Mouse (Mus musculus): ENCODE data around the gene Lmnb2. TPM values are rescaled to one million over a fixed set of nuclear protein-coding genes. Genes with fewer than 3 reads are reported as not detected.
A peak's percentile ranks its signal among the peaks of the same experiment; 100 is the strongest.

The Lmnb2 gene
- polyA plus RNA-seq, 1 experiment, result 16.6 TPM

GRCm38 (mm10) chr10:80902273-80902940 is 15.6 kb downstream of the Lmnb2 start:
- Histone ChIP-seq H3K9me3 (no peaks in the 10 kb centered on the region), H3K4me3 (replicated peaks) (peak overlapping the region; percentile 28), H3K4me1 (peaks cover 38% of the 10 kb centered on the region), H3K27me3 (replicated peaks) (no peaks in the 10 kb centered on the region), H3K36me3 (replicated peaks; ENCODE audit: low read length) (peaks cover 81% of the 10 kb centered on the region)
- TF ChIP-seq GATA1 (IDR thresholded peaks at IDR 0.05; ENCODE audit: borderline replicate concordance, low read length) (no peak), FLI1 (IDR thresholded peaks at IDR 0.05; ENCODE audit: low read length) (no peak)

GRCm38 (mm10) chr10:80901409-80902272 is 16.4 kb downstream of the Lmnb2 start:
- H3K4me3 ChIP-seq (replicated peaks), result peak overlapping the region; percentile 78

GRCm38 (mm10) chr10:80900318-80901247 is 17.5 kb downstream of the Lmnb2 start, which contains the start of gene Timm13:
TSS of gene Timm13 (minus strand) at chr10:80900969.
- TF ChIP-seq GATA1 (IDR thresholded peaks at IDR 0.05; ENCODE audit: borderline replicate concordance, low read length) (no peak), FLI1 (IDR thresholded peaks at IDR 0.05; ENCODE audit: low read length) (peak; percentile 43; the same call in 1 of the 2 replicates)
- H3K36me3 ChIP-seq (replicated peaks; ENCODE audit: low read length), result peaks cover 74% of the 10 kb centered on the region
- peaks cover 38% of the 10 kb centered on the region for H3K4me1 ChIP-seq

More at GRCm38 (mm10) chr10:80901409-80902272, 16.4 kb downstream of the Lmnb2 start:
- TF ChIP-seq FLI1 (IDR thresholded peaks at IDR 0.05; ENCODE audit: low read length) (no peak), GATA1 (IDR thresholded peaks at IDR 0.05; ENCODE audit: borderline replicate concordance, low read length) (no peak)
- Histone ChIP-seq H3K4me1 (peaks cover 38% of the 10 kb centered on the region), H3K9me3 (no peaks in the 10 kb centered on the region), H3K27me3 (replicated peaks) (no peaks in the 10 kb centered on the region), H3K36me3 (replicated peaks; ENCODE audit: low read length) (peaks cover 82% of the 10 kb centered on the region)

GRCm38 (mm10) chr10:80899591-80900317 is 18.3 kb downstream of the Lmnb2 start:
- peaks cover 6% of the 10 kb centered on the region for H3K27me3 ChIP-seq (replicated peaks)
- H3K4me3 ChIP-seq (replicated peaks), result peak overlapping the region; percentile 96
- H3K9me3 ChIP-seq, result no peaks in the 10 kb centered on the region
- TF ChIP-seq GATA1 (IDR thresholded peaks at IDR 0.05; ENCODE audit: borderline replicate concordance, low read length) (no peak), FLI1 (IDR thresholded peaks at IDR 0.05; ENCODE audit: low read length) (no peak)
- peaks cover 65% of the 10 kb centered on the region for H3K36me3 ChIP-seq (replicated peaks; ENCODE audit: low read length)
- H3K4me1 ChIP-seq, result peaks cover 38% of the 10 kb centered on the region

More at GRCm38 (mm10) chr10:80900318-80901247, 17.5 kb downstream of the Lmnb2 start, which contains the start of gene Timm13:
- Histone ChIP-seq H3K9me3 (no peaks in the 10 kb centered on the region), H3K4me3 (replicated peaks) (peak within 1 kb of the TSS; percentile 96), H3K27me3 (replicated peaks) (no peaks in the 10 kb centered on the region)

GRCm38 (mm10) chr10:80899074-80899473 is 19.0 kb downstream of the Lmnb2 start:
- H3K27me3 ChIP-seq (replicated peaks), result peaks cover 8% of the 10 kb centered on the region
- peaks cover 59% of the 10 kb centered on the region for H3K36me3 ChIP-seq (replicated peaks; ENCODE audit: low read length)
- H3K4me3 ChIP-seq (replicated peaks), result peak overlapping the region; percentile 96
- no peaks in the 10 kb centered on the region for H3K9me3 ChIP-seq
- peaks cover 38% of the 10 kb centered on the region for H3K4me1 ChIP-seq
- TF ChIP-seq GATA1 (IDR thresholded peaks at IDR 0.05; ENCODE audit: borderline replicate concordance, low read length) (no peak), FLI1 (IDR thresholded peaks at IDR 0.05; ENCODE audit: low read length) (no peak)

- H3K36me3 ChIP-seq (replicated peaks; ENCODE audit: low read length), result peaks cover 48% of the 10 kb centered on the region
- TF ChIP-seq FLI1 (IDR thresholded peaks at IDR 0.05; ENCODE audit: low read length) (no peak), GATA1 (IDR thresholded peaks at IDR 0.05; ENCODE audit: borderline replicate concordance, low read length) (no peak)
- H3K27me3 ChIP-seq (replicated peaks), result peaks cover 11% of the 10 kb centered on the region
- H3K4me1 ChIP-seq, result peaks cover 39% of the 10 kb centered on the region
- peak overlapping the region; percentile 23 for H3K4me3 ChIP-seq (replicated peaks)
- peaks cover 2% of the 10 kb centered on the region for H3K9me3 ChIP-seq
Measured at GRCm38 (mm10) chr10:80897861-80898510, 20.1 kb downstream of the Lmnb2 start.

- TF ChIP-seq FLI1 (IDR thresholded peaks at IDR 0.05; ENCODE audit: low read length) (no peak), GATA1 (IDR thresholded peaks at IDR 0.05; ENCODE audit: borderline replicate concordance, low read length) (no peak)
- peaks cover 41% of the 10 kb centered on the region for H3K4me1 ChIP-seq
- peaks cover 13% of the 10 kb centered on the region for H3K9me3 ChIP-seq
- H3K27me3 ChIP-seq (replicated peaks), result peaks cover 17% of the 10 kb centered on the region
- no peak overlapping the region for H3K4me3 ChIP-seq (replicated peaks)
- peaks cover 36% of the 10 kb centered on the region for H3K36me3 ChIP-seq (replicated peaks; ENCODE audit: low read length)
Measured at GRCm38 (mm10) chr10:80896581-80897485, 21.2 kb downstream of the Lmnb2 start.

Measured in megakaryocyte, embryonic 14.5 days (primary cell).